Mouse (Mus musculus) adrenal gland, postnatal 4 days (tissue): Measurements from ENCODE around the gene Pigg. TPM values are rescaled to one million over a fixed set of nuclear protein-coding genes. Genes with fewer than 3 reads are reported as not detected.

Source experiments
- total RNA-seq, 2 experiments: library from RNA; stranded (reverse); gene quantifications; 2 replicates each; pipeline ENCODE4 v1.2.3; 2021

Gene Pigg
- total RNA-seq, 2 experiments from 2014 or later: 9.2 to 9.8 TPM

Other genes starting within 250 kb of the Pigg start
- gene Mtf2, start 246.9 kb upstream of the Pigg start, total RNA-seq: 10 to 100 TPM; 45.8 to 47.8 TPM
- 10 to 100 TPM; 40.1 to 41.0 TPM for gene Tmed5, start 180.0 kb upstream of the Pigg start, total RNA-seq
- 1 to 10 TPM; 2.7 to 3.4 TPM for gene Ccdc18, start 179.7 kb upstream of the Pigg start, total RNA-seq
- 10 to 100 TPM; 38.8 to 39.8 TPM for gene Dr1, start 43.7 kb upstream of the Pigg start, total RNA-seq
- gene Gm42517, start 55.3 kb downstream of the Pigg start, total RNA-seq: under 1 TPM; 0.53 to 0.76 TPM
- not detected for gene Pde6b, start 75.8 kb downstream of the Pigg start, total RNA-seq
- 100 to 1,000 TPM; 291 to 308 TPM for gene Atp5k, start 121.8 kb downstream of the Pigg start, total RNA-seq
- 1 to 10 TPM; 2.3 to 2.4 TPM for gene Mfsd7a, start 136.3 kb downstream of the Pigg start, total RNA-seq
- gene Pcgf3, start 148.6 kb downstream of the Pigg start, total RNA-seq: 10 to 100 TPM; 57.1 to 57.6 TPM
- gene Cplx1, start 237.4 kb downstream of the Pigg start, total RNA-seq: 10 to 100 TPM in 1 of 2 experiments, 1 to 10 TPM in 1; 8.7 to 13.1 TPM